Mouse (Mus musculus) CH12.LX (cell line): ENCODE measurements around the gene Foxp1. TPM values are rescaled to one million over a fixed set of nuclear protein-coding genes. Genes with fewer than 3 reads are reported as not detected.

Source experiments
- DNase-seq: peaks from one replicate; pipeline ENCODE4 v3.0.0-alpha.2; 2013; ENCODE audit errors: extremely low read depth
- H3K27ac ChIP-seq: 2 replicates; pipeline ENCODE4 v1.5.1; 2012; ENCODE audit warnings: low read depth, mild to moderate bottlenecking, control low read depth, moderate library complexity; ENCODE audit not compliant: insufficient read depth
- H3K27me3 ChIP-seq: replicated peaks from 2 replicates; pipeline ENCODE3; 2012; ENCODE audit warnings: inconsistent platforms
- H3K36me3 ChIP-seq, 2 experiments: replicated peaks in 1 of 2; 2 replicates each; pipeline versions ENCODE3 to v1.6.1; 2012; ENCODE audit warnings: inconsistent platforms in 1 of 2, low read length in 1 of 2, mild to moderate bottlenecking in 1 of 2, mixed read lengths in 1 of 2, moderate library complexity in 1 of 2; ENCODE audit not compliant: control insufficient read depth in 1 of 2, insufficient read depth in 1 of 2
- H3K4me1 ChIP-seq, 2 experiments: 2 replicates each; pipeline ENCODE4 v1.6.1; 2012; ENCODE audit warnings: inconsistent platforms in 1 of 2, moderate library complexity in 1 of 2; ENCODE audit not compliant: insufficient read depth in 2 of 2, control insufficient read depth in 1 of 2
- H3K4me2 ChIP-seq: 2 replicates; pipeline ENCODE4 v1.6.1; 2012; ENCODE audit warnings: low read depth, mild to moderate bottlenecking, control low read depth; ENCODE audit not compliant: poor library complexity, insufficient read depth, severe bottlenecking
- H3K4me3 ChIP-seq, 3 experiments: fragments of 150-350 bp in 1 of 3; sonication (generic) in 1 of 3; replicated peaks in 1 of 3; 2 replicates each; pipeline versions ENCODE3 to v1.5.1; 2011 to 2012; ENCODE audit warnings: low read depth in 2 of 3, low read length in 2 of 3, mild to moderate bottlenecking in 2 of 3, moderate library complexity in 2 of 3, control low read depth in 1 of 3, improper control_type of control experiment in 1 of 3, inconsistent platforms in 1 of 3, mixed read lengths in 1 of 3; ENCODE audit not compliant: poor library complexity in 1 of 3
- H3K79me2 ChIP-seq: replicated peaks from 2 replicates; pipeline ENCODE4 v1.6.1; 2012; ENCODE audit warnings: mild to moderate bottlenecking, moderate library complexity; ENCODE audit not compliant: control insufficient read depth, poor library complexity, insufficient read depth, severe bottlenecking; ENCODE audit errors: extremely low read depth
- H3K9ac ChIP-seq: 2 replicates; pipeline ENCODE4 v1.6.1; 2012; ENCODE audit warnings: low read depth, mild to moderate bottlenecking, control low read depth, moderate library complexity; ENCODE audit not compliant: insufficient read depth
- H3K9me3 ChIP-seq: replicated peaks from 2 replicates; pipeline ENCODE3; 2012; ENCODE audit warnings: low read length, inconsistent platforms, mixed read lengths
- BHLHE40 ChIP-seq: IDR thresholded peaks from 2 replicates; pipeline ENCODE4 v1.6.1; 2011; ENCODE audit warnings: mild to moderate bottlenecking, low read depth, low read length, improper control_type of control experiment
- CHD1 ChIP-seq: IDR thresholded peaks from 2 replicates; pipeline ENCODE4 v1.6.1; 2012; ENCODE audit warnings: low read depth, low read length, improper control_type of control experiment, inconsistent platforms
- CHD2 ChIP-seq: IDR thresholded peaks from 2 replicates; pipeline ENCODE4 v1.6.1; 2011; ENCODE audit warnings: low read length, improper control_type of control experiment
- E2F4 ChIP-seq: IDR thresholded peaks from 2 replicates; pipeline ENCODE4 v1.6.1; 2011; ENCODE audit warnings: low read depth, low read length, improper control_type of control experiment; ENCODE audit not compliant: insufficient replicate concordance
- GABPA ChIP-seq: IDR thresholded peaks from 2 replicates; pipeline ENCODE4 v1.6.1; 2012; ENCODE audit warnings: low read depth, low read length, improper control_type of control experiment, inconsistent platforms; ENCODE audit not compliant: insufficient replicate concordance
- HCFC1 ChIP-seq: IDR thresholded peaks from 2 replicates; pipeline ENCODE4 v1.6.1; 2012; ENCODE audit warnings: low read depth, mild to moderate bottlenecking, inconsistent platforms, low read length, improper control_type of control experiment
- KAT2A ChIP-seq: IDR thresholded peaks from 2 replicates; pipeline ENCODE4 v1.6.1; 2012; ENCODE audit warnings: low read length, improper control_type of control experiment, inconsistent platforms; ENCODE audit not compliant: insufficient replicate concordance
- MAX ChIP-seq: IDR thresholded peaks from 2 replicates; pipeline ENCODE4 v1.6.1; 2011; ENCODE audit warnings: low read length, improper control_type of control experiment
- MXI1 ChIP-seq: IDR thresholded peaks from 2 replicates; pipeline ENCODE4 v1.6.1; 2011; ENCODE audit warnings: mild to moderate bottlenecking, low read depth, low read length, improper control_type of control experiment
- NRF1 ChIP-seq: IDR thresholded peaks from 2 replicates; pipeline ENCODE4 v1.6.1; 2014; ENCODE audit warnings: low read depth, mild to moderate bottlenecking, inconsistent platforms, low read length, improper control_type of control experiment, moderate library complexity
- RCOR1 ChIP-seq: conservative IDR thresholded peaks from 2 replicates; pipeline ENCODE4 v1.6.1; 2012; ENCODE audit warnings: low read depth, mild to moderate bottlenecking, inconsistent platforms, low read length, improper control_type of control experiment
- UBTF ChIP-seq: IDR thresholded peaks from 2 replicates; pipeline ENCODE4 v1.6.1; 2012; ENCODE audit warnings: low read depth, mild to moderate bottlenecking, inconsistent platforms, low read length, improper control_type of control experiment, moderate library complexity
- dilution Hi-C: fragments of 300-500 bp; cut with MboI; formaldehyde crosslinking; loops from 2 replicates; pipeline ENCODE4 v1.14.3; 2020; ENCODE audit warnings: low sequenced_read_pairs; ENCODE audit not compliant: extremely low pct_unique_long_range_greater_than_20kb, extremely low pct_ligation_motif_present
- in situ Hi-C: fragments of 300-500 bp; cut with MboI; formaldehyde crosslinking; loops from 3 replicates; pipeline ENCODE4 v1.14.3; 2019; ENCODE audit warnings: low sequenced_read_pairs, low pct_ligation_motif_present, low pct_unique_long_range_greater_than_20kb, mixed read lengths
- polyA plus RNA-seq: library from polyadenylated mRNA; unstranded; fragments of >175 nt; gene quantifications from 2 replicates; pipeline ENCODE4 v1.2.1, GENCODE M21; 2012; ENCODE audit warnings: low read depth; ENCODE audit not compliant: insufficient read length
- total RNA-seq, 2 experiments: library from RNA; depleted of rRNA; stranded (reverse); fragments of 300-350 nt in 1 of 2; fragments of >200 nt in 1 of 2; gene quantifications; 2 replicates each; pipeline ENCODE4 v1.2.3; 2012 to 2014

The Foxp1 gene
- total and polyA plus RNA-seq, 3 experiments = 66.5 to 105 (median 87.4) TPM

GRCm38 (mm10) chr6:99087598-99087997 is 434.9 kb downstream of the Foxp1 start:
- H3K9ac ChIP-seq = no peak overlapping the region
- in situ Hi-C loops = no loop called here
- no peaks in the 10 kb centered on the region for H3K27me3 ChIP-seq
- peaks cover 59 to 75% of the 10 kb centered on the region in 2 experiments for H3K36me3 ChIP-seq
- no peak overlapping the region for H3K4me2 ChIP-seq
- DNase-seq = no peak
- no peak for TF ChIP-seq CHD1
- no peak for TF ChIP-seq RCOR1
- H3K4me1 ChIP-seq = peaks cover 15 to 88% of the 10 kb centered on the region in 2 experiments
- peaks cover 99% of the 10 kb centered on the region for H3K79me2 ChIP-seq
- dilution Hi-C loops = no loop called here
- H3K4me3 ChIP-seq = no peak overlapping the region
- no peak overlapping the region for H3K27ac ChIP-seq
- H3K9me3 ChIP-seq = no peaks in the 10 kb centered on the region

- dilution Hi-C loops (no loop called here), in situ Hi-C loops (no loop called here)
- peaks cover 99% of the 10 kb centered on the region for H3K79me2 ChIP-seq
- H3K27me3 ChIP-seq = no peaks in the 10 kb centered on the region
- no peak overlapping the region for H3K4me3 ChIP-seq
- no peak for TF ChIP-seq CHD2
- no peak for TF ChIP-seq GABPA
- TF ChIP-seq MXI1 = no peak
- TF ChIP-seq KAT2A = no peak
- no peak for TF ChIP-seq E2F4
- no peak for TF ChIP-seq MAX
- no peak for TF ChIP-seq HCFC1
- no peak for TF ChIP-seq UBTF
- DNase-seq = no peak
- H3K4me2 ChIP-seq = no peak overlapping the region
- H3K4me1 ChIP-seq = peaks cover 10 to 90% of the 10 kb centered on the region in 2 experiments
- H3K36me3 ChIP-seq = peaks cover 76 to 93% of the 10 kb centered on the region in 2 experiments
- no peak overlapping the region for H3K27ac ChIP-seq
- H3K9ac ChIP-seq = no peak overlapping the region
- no peaks in the 10 kb centered on the region for H3K9me3 ChIP-seq
Measured at GRCm38 (mm10) chr6:99084956-99085355, 437.6 kb downstream of the Foxp1 start.

- no peak overlapping the region for H3K4me3 ChIP-seq
- H3K9ac ChIP-seq = no peak overlapping the region
- TF ChIP-seq BHLHE40 (no peak), NRF1 (no peak), MXI1 (no peak)
Measured at GRCm38 (mm10) chr6:99081259-99081658, 441.3 kb downstream of the Foxp1 start.

More at GRCm38 (mm10) chr6:99081259-99081658, 441.3 kb downstream of the Foxp1 start:
- H3K36me3 ChIP-seq = peaks cover 69 to 92% of the 10 kb centered on the region in 2 experiments
- peaks cover 9 to 78% of the 10 kb centered on the region in 2 experiments for H3K4me1 ChIP-seq
- no peak for DNase-seq
- peaks cover 96% of the 10 kb centered on the region for H3K79me2 ChIP-seq
- no peak overlapping the region for H3K27ac ChIP-seq
- in situ Hi-C loops = no loop called here
- no peak overlapping the region for H3K4me2 ChIP-seq
- H3K9me3 ChIP-seq = peaks cover 5% of the 10 kb centered on the region
- no peaks in the 10 kb centered on the region for H3K27me3 ChIP-seq
- dilution Hi-C loops = no loop called here
